Mouse (Mus musculus) MEL (cell line): ENCODE measurements around the gene Mxra7. TPM values are rescaled to one million over a fixed set of nuclear protein-coding genes. Genes with fewer than 3 reads are reported as not detected.

Experiments used
- DNase-seq: peaks from one replicate; pipeline ENCODE4 v3.0.0; 2011; ENCODE audit warnings: low read depth, low spot score
- H3K27ac ChIP-seq: 2 replicates; pipeline ENCODE4 v1.5.1; 2012; ENCODE audit warnings: low read depth, mild to moderate bottlenecking, control low read depth, low read length, moderate library complexity; ENCODE audit not compliant: control insufficient read depth
- H3K27me3 ChIP-seq, 2 experiments: fragments of 150-350 bp in 1 of 2; sonication (generic) in 1 of 2; 2 replicates each; pipeline ENCODE4 v1.6.1; 2012; ENCODE audit warnings: low read length in 2 of 2, mild to moderate bottlenecking in 2 of 2, improper control_type of control experiment in 1 of 2, moderate library complexity in 1 of 2; ENCODE audit not compliant: insufficient read depth in 2 of 2, control insufficient read depth in 1 of 2
- H3K36me3 ChIP-seq, 2 experiments: 2 replicates each; pipeline ENCODE4 v1.6.1; 2012 to 2014; ENCODE audit warnings: low read length in 2 of 2, improper control_type of control experiment in 1 of 2, inconsistent platforms in 1 of 2, mild to moderate bottlenecking in 1 of 2; ENCODE audit not compliant: insufficient read depth in 2 of 2, control insufficient read depth in 1 of 2
- H3K4me1 ChIP-seq, 2 experiments: fragments of 150-350 bp in 1 of 2; sonication (generic) in 1 of 2; 2 replicates each; pipeline ENCODE4 v1.6.1; 2012; ENCODE audit warnings: low read length in 2 of 2, improper control_type of control experiment in 1 of 2, mild to moderate bottlenecking in 1 of 2; ENCODE audit not compliant: insufficient read depth in 2 of 2, control insufficient read depth in 1 of 2
- H3K4me3 ChIP-seq, 2 experiments: fragments of 150-350 bp in 1 of 2; sonication (generic) in 1 of 2; 2 replicates each; pipeline ENCODE4 v1.5.1; 2012; ENCODE audit warnings: low read depth in 2 of 2, low read length in 2 of 2, mild to moderate bottlenecking in 2 of 2, moderate library complexity in 2 of 2, control low read depth in 1 of 2, improper control_type of control experiment in 1 of 2; ENCODE audit not compliant: control insufficient read depth in 1 of 2, insufficient read depth in 1 of 2
- H3K79me2 ChIP-seq: 2 replicates; pipeline ENCODE4 v1.6.1; 2012; ENCODE audit warnings: mild to moderate bottlenecking, low read length, moderate library complexity; ENCODE audit not compliant: control insufficient read depth, poor library complexity, insufficient read depth
- H3K9ac ChIP-seq: 2 replicates; pipeline ENCODE4 v1.6.1; 2012; ENCODE audit warnings: low read depth, mild to moderate bottlenecking, control low read depth, low read length, moderate library complexity; ENCODE audit not compliant: control insufficient read depth, poor library complexity, severe bottlenecking
- H3K9me3 ChIP-seq: fragments of 150-350 bp; sonication (generic); replicated peaks from 2 replicates; pipeline ENCODE4 v1.6.1; 2012; ENCODE audit warnings: mild to moderate bottlenecking, low read length, improper control_type of control experiment, moderate library complexity; ENCODE audit not compliant: insufficient read depth
- CHD1 ChIP-seq: IDR thresholded peaks from 2 replicates; pipeline ENCODE4 v1.6.1; 2012; ENCODE audit warnings: low read depth, mild to moderate bottlenecking, inconsistent platforms, low read length, improper control_type of control experiment
- CHD2 ChIP-seq: IDR thresholded peaks from 2 replicates; pipeline ENCODE4 v1.6.1; 2011; ENCODE audit warnings: low read length, improper control_type of control experiment
- E2F4 ChIP-seq: IDR thresholded peaks from 2 replicates; pipeline ENCODE4 v1.6.1; 2011; ENCODE audit warnings: low read depth, low read length, improper control_type of control experiment, borderline replicate concordance
- EP300 ChIP-seq, 2 experiments: IDR thresholded peaks; 2 replicates each; pipeline ENCODE4 v1.6.1; 2011; ENCODE audit warnings: improper control_type of control experiment in 2 of 2, low read length in 2 of 2, low read depth in 1 of 2, mild to moderate bottlenecking in 1 of 2
- JUND ChIP-seq: IDR thresholded peaks from 2 replicates; pipeline ENCODE4 v1.6.1; 2011; ENCODE audit warnings: low read depth, mild to moderate bottlenecking, improper control_type of control experiment, low read length
- MAFK ChIP-seq: IDR thresholded peaks from 2 replicates; pipeline ENCODE4 v1.6.1; 2011; ENCODE audit warnings: low read depth, mild to moderate bottlenecking, low read length, improper control_type of control experiment, borderline replicate concordance
- MAZ ChIP-seq: IDR thresholded peaks from 2 replicates; pipeline ENCODE4 v1.6.1; 2012; ENCODE audit warnings: low read depth, mild to moderate bottlenecking, inconsistent platforms, low read length, improper control_type of control experiment
- MEF2A ChIP-seq: IDR thresholded peaks from 2 replicates; pipeline ENCODE4 v1.6.1; 2014; ENCODE audit warnings: low read depth, mild to moderate bottlenecking, inconsistent platforms, low read length, improper control_type of control experiment; ENCODE audit not compliant: poor library complexity, insufficient replicate concordance, severe bottlenecking; ENCODE audit errors: extremely low read depth
- MYB ChIP-seq: IDR thresholded peaks from 2 replicates; pipeline ENCODE4 v1.6.1; 2011; ENCODE audit warnings: mild to moderate bottlenecking, low read depth, low read length, improper control_type of control experiment
- NELFE ChIP-seq: IDR thresholded peaks from 2 replicates; pipeline ENCODE4 v1.6.1; 2011; ENCODE audit warnings: low read depth, low read length, improper control_type of control experiment
- NRF1 ChIP-seq: IDR thresholded peaks from 2 replicates; pipeline ENCODE4 v1.6.1; 2014; ENCODE audit warnings: low read depth, mild to moderate bottlenecking, inconsistent platforms, low read length, improper control_type of control experiment, moderate library complexity; ENCODE audit not compliant: poor library complexity, insufficient read depth, severe bottlenecking
- POLR2AphosphoS2 ChIP-seq: IDR thresholded peaks from 2 replicates; pipeline ENCODE4 v1.6.1; 2011; ENCODE audit warnings: low read length, improper control_type of control experiment
- POLR2AphosphoS5 ChIP-seq: IDR thresholded peaks from 2 replicates; pipeline ENCODE4 v1.6.1; 2012; ENCODE audit warnings: low read depth, borderline replicate concordance, mild to moderate bottlenecking, inconsistent platforms, low read length, moderate library complexity, mixed read lengths
- RAD21 ChIP-seq: IDR thresholded peaks from 2 replicates; pipeline ENCODE4 v1.6.1; 2011; ENCODE audit warnings: mild to moderate bottlenecking, low read depth, low read length, improper control_type of control experiment
- TBP ChIP-seq: IDR thresholded peaks from 2 replicates; pipeline ENCODE4 v1.8.0; 2011; ENCODE audit warnings: low read depth, low read length, improper control_type of control experiment
- TCF12 ChIP-seq: IDR thresholded peaks from 2 replicates; pipeline ENCODE4 v1.6.1; 2014; ENCODE audit warnings: low read depth, mild to moderate bottlenecking, inconsistent platforms, low read length, improper control_type of control experiment, moderate library complexity
- USF1 ChIP-seq: IDR thresholded peaks from 2 replicates; pipeline ENCODE4 v1.6.1; 2014; ENCODE audit warnings: low read depth, mild to moderate bottlenecking, inconsistent platforms, low read length, improper control_type of control experiment, moderate library complexity
- ZC3H11A ChIP-seq: IDR thresholded peaks from 2 replicates; pipeline ENCODE4 v1.6.1; 2012; ENCODE audit warnings: low read depth, mild to moderate bottlenecking, inconsistent platforms, low read length, improper control_type of control experiment
- ZNF384 ChIP-seq: IDR thresholded peaks from 2 replicates; pipeline ENCODE4 v1.6.1; 2012; ENCODE audit warnings: low read depth, mild to moderate bottlenecking, inconsistent platforms, low read length, improper control_type of control experiment
- polyA plus RNA-seq, 2 experiments: library from polyadenylated mRNA; stranded (reverse) in 1 of 2; unstranded in 1 of 2; fragments of >175 nt in 1 of 2; fragments of >200 nt in 1 of 2; gene quantifications; 2 replicates each; pipeline versions ENCODE4 v1.2.1 to v1.2.4; 2012; ENCODE audit warnings: low replicate concordance in 2 of 2, low read depth in 1 of 2; ENCODE audit not compliant: insufficient read length in 2 of 2, insufficient read depth in 1 of 2, missing spikeins in 1 of 2
- total RNA-seq: library from RNA; depleted of rRNA; stranded (reverse); fragments of 300-350 nt; gene quantifications from 2 replicates; pipeline ENCODE4 v1.2.3, GENCODE M21; 2012

Gene Mxra7
- total and polyA plus RNA-seq, 3 experiments = 2.7 to 9.3 TPM; not detected in 1

GRCm38 (mm10) chr11:116812793-116813529 lies 14.9 kb downstream of the Mxra7 start:
- Histone ChIP-seq H3K4me3 (no peak overlapping the region), H3K4me1 (no peaks in the 10 kb centered on the region), H3K9ac (no peak overlapping the region), H3K9me3 (no peaks in the 10 kb centered on the region), H3K79me2 (no peaks in the 10 kb centered on the region), H3K27ac (no peak overlapping the region), H3K27me3 (no peaks in the 10 kb centered on the region), H3K36me3 (no peaks in the 10 kb centered on the region)
- no peak for TF ChIP-seq TBP
- TF ChIP-seq USF1 = no peak
- TF ChIP-seq POLR2AphosphoS5 = no peak
- TF ChIP-seq NELFE = no peak
- no peak for TF ChIP-seq E2F4
- TF ChIP-seq CHD1 = no peak
- no peak for TF ChIP-seq JUND
- TF ChIP-seq TCF12 = no peak
- no peak for TF ChIP-seq RAD21
- no peak for TF ChIP-seq ZNF384
- TF ChIP-seq MYB = no peak
- TF ChIP-seq CHD2 = no peak
- TF ChIP-seq POLR2AphosphoS2 = no peak
- no peak for TF ChIP-seq MAFK
- TF ChIP-seq MEF2A = no peak
- TF ChIP-seq ZC3H11A = no peak
- DNase-seq = no peak

GRCm38 (mm10) chr11:116810983-116811901 lies 16.6 kb downstream of the Mxra7 start:
- H3K9ac ChIP-seq = no peak overlapping the region
- peak; percentile 72 for DNase-seq
- no peaks in the 10 kb centered on the region for H3K36me3 ChIP-seq
- TF ChIP-seq NRF1 (peak; percentile 84), MAZ (peak; percentile 45), EP300 (IDR thresholded peaks at IDR 0.05; ENCODE audit: low read depth in 1 of 2, low read length in 2 of 2) (no peak), POLR2AphosphoS2 (no peak)
- TF ChIP-seq, all 39 proteins: peak for 2
- no peak overlapping the region for H3K27ac ChIP-seq
- no peaks in the 10 kb centered on the region for H3K27me3 ChIP-seq
- H3K4me3 ChIP-seq = peak overlapping the region; percentile 36 to 48; a peak in 3 of 4 replicates
- no peaks in the 10 kb centered on the region for H3K4me1 ChIP-seq
- H3K9me3 ChIP-seq = no peaks in the 10 kb centered on the region
- H3K79me2 ChIP-seq = no peaks in the 10 kb centered on the region
